Mouse (Mus musculus) WW6 (cell line): ENCODE results near the gene Ahdc1.
"Not testable (repeated sequence)": the region's sequence is repeated elsewhere in the genome, so short reads cannot be mapped to it uniquely, and the experiment has no call there.

Source experiments
- DNase-seq: peaks from one replicate; pipeline ENCODE4 v3.0.0-alpha.2; 2013; ENCODE audit warnings: low read depth, low spot score

The Ahdc1 gene

GRCm38 (mm10) chr4:133094936-133095733, 84.1 kb downstream of the Ahdc1 start:
- DNase-seq: no peak

- DNase-seq: not testable (repeated sequence)
These were observed 84.6 kb downstream of the Ahdc1 start for GRCm38 (mm10) chr4:133095734-133096065.

GRCm38 (mm10) chr4:133096671-133097070, 85.6 kb downstream of the Ahdc1 start:
- not testable (repeated sequence) for DNase-seq

DNA sequence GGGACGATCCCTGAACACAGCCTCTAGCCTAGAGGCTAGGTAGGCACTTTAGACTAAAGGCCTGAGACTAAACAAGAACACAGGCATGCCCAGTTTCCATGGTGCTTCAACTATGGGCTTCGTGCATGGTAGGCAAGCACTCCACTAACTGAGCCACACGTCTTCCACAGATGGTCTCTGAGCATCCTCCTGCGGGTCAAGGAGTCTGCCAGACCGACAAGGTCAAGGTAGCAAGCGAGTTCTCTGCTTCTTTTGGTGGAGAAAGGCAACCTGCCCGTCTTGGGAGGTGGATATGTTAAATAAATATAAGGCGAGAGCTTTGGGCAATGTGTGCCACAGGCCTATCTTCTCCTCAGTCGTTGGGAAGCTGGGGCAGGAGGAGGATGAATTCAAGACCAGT, 90.7 kb downstream of the Ahdc1 start:
- no peak for DNase-seq

- no peak for DNase-seq
These were observed 92.6 kb downstream of the Ahdc1 start for GRCm38 (mm10) chr4:133103525-133104193.

GRCm38 (mm10) chr4:133104194-133104569, 93.1 kb downstream of the Ahdc1 start:
- DNase-seq: no peak

- DNase-seq: no peak
These were observed 95.6 kb downstream of the Ahdc1 start for GRCm38 (mm10) chr4:133106691-133107090.

DNA sequence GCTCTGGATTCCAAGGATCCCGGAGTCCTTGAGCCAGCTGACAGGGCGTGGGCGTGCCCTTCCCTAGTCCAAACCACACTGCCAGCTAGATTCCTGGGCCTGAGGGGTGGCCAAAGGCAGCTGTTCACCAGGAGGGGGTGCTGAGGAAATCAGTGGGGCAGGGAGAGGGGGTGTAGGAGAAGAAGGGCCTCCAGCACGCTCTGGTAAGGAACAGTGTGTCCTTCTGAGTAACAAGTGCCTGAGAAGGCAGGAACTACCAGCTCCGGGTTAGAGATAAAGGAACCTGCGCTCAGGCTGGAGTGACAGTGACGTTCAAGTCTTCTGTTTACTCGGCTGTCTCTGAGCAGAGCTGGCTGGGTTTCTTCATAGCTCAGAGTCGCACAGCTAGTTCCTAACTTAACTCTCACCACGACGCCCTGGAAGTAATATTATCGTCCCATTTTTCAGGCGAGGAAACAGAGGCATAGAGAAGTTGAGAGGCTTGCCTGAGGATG, 96.8 kb downstream of the Ahdc1 start:
- DNase-seq: no peak

DNA sequence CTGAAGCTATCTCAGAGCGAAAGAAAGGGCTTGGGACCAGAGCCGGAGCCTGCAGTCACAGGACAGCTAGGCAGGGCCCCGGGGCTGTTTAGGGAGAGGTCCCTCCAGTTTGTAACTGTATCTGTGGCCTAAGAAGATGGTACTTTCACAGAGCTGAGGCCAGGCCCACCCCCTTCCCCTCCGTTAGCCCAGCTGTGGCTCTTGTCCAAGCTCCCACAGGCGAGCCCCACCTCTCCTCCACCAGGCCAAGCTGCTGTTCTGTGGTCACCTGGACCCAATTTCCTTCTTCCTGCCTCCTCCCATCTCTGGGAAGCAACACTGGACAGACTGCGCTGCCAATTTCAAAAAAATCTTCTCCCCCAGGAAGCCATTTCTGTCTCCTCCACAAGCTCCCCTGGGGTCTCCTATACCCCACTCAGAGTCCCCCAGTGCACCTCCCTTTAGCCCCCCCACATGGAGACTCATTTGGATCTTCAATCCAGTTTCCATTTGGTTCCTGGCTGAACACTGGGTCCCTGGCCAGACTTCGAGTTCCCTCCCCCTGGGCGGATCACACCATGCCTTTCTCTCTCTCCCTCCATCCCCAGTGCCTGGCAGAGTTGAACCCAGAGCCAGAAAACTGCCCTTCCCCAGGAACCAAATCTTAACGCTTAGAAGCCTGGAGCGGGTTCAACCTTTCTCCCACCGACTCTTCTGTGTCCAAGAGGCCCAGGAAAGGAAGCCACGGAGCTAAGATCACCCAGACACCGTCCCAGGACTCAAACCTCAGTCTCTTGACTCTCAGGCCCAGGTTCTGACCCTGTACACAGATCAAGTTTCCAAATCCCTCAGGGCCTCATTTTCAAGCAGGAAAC, 97.6 kb downstream of the Ahdc1 start:
- no peak for DNase-seq

DNA sequence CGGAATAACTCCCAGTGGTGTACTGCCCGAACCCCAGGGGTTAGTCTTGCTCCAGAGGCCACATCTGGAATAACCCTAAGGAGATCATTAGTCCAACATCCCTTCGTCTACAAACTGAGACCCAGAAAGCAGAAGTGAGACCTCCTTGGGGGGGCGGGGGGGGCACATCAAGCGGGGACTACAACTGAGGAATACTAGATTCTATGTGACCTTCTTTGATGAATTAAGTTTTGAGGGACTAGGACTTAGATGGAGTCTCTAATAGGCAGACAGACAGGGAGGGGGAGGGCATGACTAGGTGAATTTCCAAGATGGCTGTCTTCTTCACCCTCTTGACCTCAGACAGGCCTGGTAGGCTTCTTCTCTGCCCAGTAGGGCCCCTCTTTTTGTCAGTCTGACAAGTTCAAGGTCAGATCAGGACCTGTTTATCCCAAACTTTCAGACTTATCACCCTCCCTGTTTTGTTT, 98.3 kb downstream of the Ahdc1 start:
- DNase-seq: no peak

GRCm38 (mm10) chr4:133112175-133112838, 101.2 kb downstream of the Ahdc1 start:
- DNase-seq: no peak

DNA sequence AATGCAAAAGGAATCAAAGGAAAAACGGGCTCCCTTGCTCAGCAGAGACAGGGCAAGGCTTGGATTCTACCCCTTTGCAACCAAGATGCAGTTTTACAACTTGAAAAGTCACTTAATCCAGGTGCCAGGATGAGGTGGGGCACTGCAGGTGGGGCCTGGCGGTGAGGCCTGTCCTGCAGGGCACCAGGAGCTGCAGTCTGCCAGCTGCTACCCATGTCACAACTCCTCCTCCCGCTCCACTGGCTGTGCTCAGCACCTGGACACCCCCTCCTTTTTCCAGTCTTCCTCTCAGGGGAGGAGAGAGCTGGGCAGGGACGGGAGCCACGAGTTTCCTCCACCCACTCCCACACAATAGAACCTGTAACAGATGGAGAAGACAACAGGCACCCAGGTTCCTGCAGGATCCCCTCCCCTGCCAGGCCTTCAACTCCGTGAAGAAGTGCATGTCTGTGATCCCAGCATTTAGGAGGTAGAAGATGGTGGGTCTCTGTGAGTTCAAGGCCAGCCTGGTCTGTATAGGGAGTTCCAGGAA, 102.4 kb downstream of the Ahdc1 start:
- no peak for DNase-seq

- DNase-seq: no peak
These were observed 103.7 kb downstream of the Ahdc1 start for GRCm38 (mm10) chr4:133114762-133115161.

- DNase-seq: no peak
These were observed 104.8 kb downstream of the Ahdc1 start for GRCm38 (mm10) chr4:133115721-133116429.

DNA sequence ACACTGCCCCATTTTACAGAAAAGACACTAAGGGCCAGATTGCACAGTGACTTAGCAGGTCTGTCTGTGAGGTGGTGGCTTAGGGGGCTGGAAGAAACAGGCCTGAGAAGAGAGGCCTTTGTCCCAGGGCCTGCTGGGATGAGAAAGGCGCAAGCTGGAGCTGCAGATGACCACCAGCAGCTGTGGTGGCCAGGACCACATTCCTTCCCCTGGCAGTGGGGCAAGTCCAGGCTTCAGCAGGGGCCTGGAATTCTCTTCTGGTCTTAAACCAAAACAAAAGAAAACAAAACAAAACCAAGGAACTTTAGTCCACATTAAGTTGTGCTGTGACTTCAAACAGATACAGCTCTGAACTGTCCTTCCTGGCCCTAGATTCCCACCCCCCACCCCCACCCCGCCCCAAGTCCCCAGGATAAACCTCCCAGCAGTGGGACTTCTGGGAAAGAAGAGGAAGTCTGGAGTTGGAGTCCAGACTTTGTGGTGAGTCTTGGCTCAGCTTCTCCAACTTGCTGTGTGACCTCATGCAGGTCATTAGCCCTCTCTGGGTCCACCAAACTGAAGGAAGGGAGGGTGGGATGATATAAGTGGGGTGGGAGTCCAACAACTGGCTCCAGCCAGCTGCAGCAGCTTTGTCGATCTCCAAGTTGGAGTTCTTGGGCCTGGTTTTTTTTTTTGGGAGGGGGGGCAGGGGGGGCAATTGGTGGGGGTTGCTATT, 105.9 kb downstream of the Ahdc1 start:
- DNase-seq: no peak

GRCm38 (mm10) chr4:133117556-133118411, 106.7 kb downstream of the Ahdc1 start:
- DNase-seq: no peak

DNA sequence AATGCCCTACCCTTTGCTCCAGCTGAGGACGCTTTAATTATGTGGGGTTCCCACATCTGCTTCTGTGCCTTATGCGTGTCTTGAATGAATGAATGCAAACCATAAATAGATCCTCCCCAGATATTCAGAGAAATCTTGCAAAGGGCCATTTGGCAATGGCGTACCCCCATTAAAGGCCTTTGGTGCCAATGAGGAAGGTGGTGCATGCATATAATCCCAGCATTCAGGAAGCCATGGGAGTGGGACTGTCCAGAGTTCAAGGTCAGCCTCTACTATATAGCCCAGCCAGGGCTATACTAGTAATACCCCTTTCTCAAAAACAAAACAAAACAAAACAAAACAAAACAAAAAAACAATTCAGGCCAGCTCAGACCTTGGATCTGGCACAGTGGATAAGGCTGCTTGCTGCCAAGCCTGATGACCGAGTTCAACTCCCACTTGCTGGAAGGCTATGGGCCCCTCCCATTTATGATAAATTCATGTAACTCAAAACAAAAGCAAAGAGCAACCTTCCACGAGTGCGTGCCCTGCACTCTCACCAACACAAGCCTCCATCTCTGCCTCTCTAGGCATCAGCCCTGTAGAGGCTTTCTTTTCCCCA, 107.8 kb downstream of the Ahdc1 start:
- no peak for DNase-seq

DNA sequence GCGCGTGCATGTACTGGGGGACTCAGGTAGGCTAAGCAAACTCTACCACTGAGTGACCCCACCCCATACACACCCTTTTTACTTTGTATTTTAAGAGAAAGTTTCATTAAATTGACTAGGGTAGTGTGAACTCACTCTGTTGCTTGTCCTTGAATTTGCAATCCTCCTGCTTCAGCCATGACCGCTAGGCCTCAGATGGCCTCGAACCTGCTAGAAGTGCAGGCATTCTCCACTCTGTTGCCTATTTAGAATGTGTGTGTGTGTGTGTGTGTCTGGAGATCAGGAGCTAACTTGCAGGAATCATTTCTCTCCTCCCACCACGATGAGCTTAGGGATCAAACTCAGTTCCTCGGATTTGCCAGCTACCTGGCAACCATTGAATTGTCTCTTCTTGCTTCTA, 108.5 kb downstream of the Ahdc1 start:
- DNase-seq: no peak
